Mouse (Mus musculus) brain, embryonic 14.5 days (tissue): Measurements from ENCODE around the gene Fkbp3.

Source experiments
- CTCF ChIP-seq: fragments of 200-500 bp; IDR thresholded peaks from 2 replicates; pipeline ENCODE4 v1.5.1; 2012; ENCODE audit warnings: inconsistent platforms, mild to moderate bottlenecking, moderate library complexity, borderline replicate concordance; ENCODE audit not compliant: insufficient read depth, insufficient read length; ENCODE audit errors: extremely low read depth
- POLR2A ChIP-seq: fragments of 200-500 bp; IDR thresholded peaks from 2 replicates; pipeline ENCODE4 v1.6.1; 2012; ENCODE audit warnings: mild to moderate bottlenecking, inconsistent platforms, borderline replicate concordance; ENCODE audit not compliant: poor library complexity, insufficient read depth, insufficient read length, severe bottlenecking; ENCODE audit errors: extremely low read depth

GRCm38 (mm10) chr12:65035839-65036189 lies 38.0 kb downstream of the Fkbp3 start:
- TF ChIP-seq CTCF (no peak), POLR2A (no peak)
